Mouse (Mus musculus) heart, embryonic 16.5 days (tissue): ENCODE measurements around the gene Reg4. TPM values are rescaled to one million over a fixed set of nuclear protein-coding genes. Genes with fewer than 3 reads are reported as not detected.

ENCODE experiments used
- ATAC-seq: fragments of 200-750 bp; cut with Nextera tagmentation; replicated peaks from 2 replicates; pipeline ENCODE4 v1.8.0; 2017; ENCODE audit warnings: moderate number of reproducible peaks; ENCODE audit not compliant: insufficient read depth, low FRiP score; ENCODE audit errors: extremely low read depth
- H3K27ac ChIP-seq: fragments of 300-500 bp; sonication (generic); 2 replicates; pipeline ENCODE4 v1.5.1; 2014; ENCODE audit warnings: mild to moderate bottlenecking, low read length, control low read depth, moderate library complexity
- H3K27me3 ChIP-seq: fragments of 300-500 bp; sonication (generic); 2 replicates; pipeline ENCODE4 v1.6.1; 2014; ENCODE audit warnings: low read length, mixed read lengths; ENCODE audit not compliant: control insufficient read depth, insufficient read depth
- H3K36me3 ChIP-seq: fragments of 300-500 bp; sonication (generic); 2 replicates; pipeline ENCODE4 v1.6.1; 2014; ENCODE audit not compliant: control insufficient read depth, insufficient read depth
- H3K4me1 ChIP-seq: fragments of 300-500 bp; sonication (generic); 2 replicates; pipeline ENCODE4 v1.6.1; 2014; ENCODE audit warnings: low read length, mixed read lengths; ENCODE audit not compliant: control insufficient read depth, insufficient read depth
- H3K4me2 ChIP-seq: fragments of 300-500 bp; sonication (generic); 2 replicates; pipeline ENCODE4 v1.6.1; 2014; ENCODE audit warnings: low read depth, mild to moderate bottlenecking, control low read depth, low read length
- H3K4me3 ChIP-seq: fragments of 300-500 bp; sonication (generic); 2 replicates; pipeline ENCODE4 v1.5.1; 2014; ENCODE audit warnings: mild to moderate bottlenecking, control low read depth, low read length
- H3K9ac ChIP-seq: fragments of 300-500 bp; sonication (generic); 2 replicates; pipeline ENCODE4 v1.6.1; 2014; ENCODE audit warnings: low read length, control low read depth
- H3K9me3 ChIP-seq: fragments of 300-500 bp; sonication (generic); replicated peaks from 2 replicates; pipeline ENCODE4 v1.6.1; 2016; ENCODE audit warnings: low read length; ENCODE audit not compliant: control insufficient read depth
- WGBS: fragments of 180-500 bp; shearing (Covaris S2); extraction: QIAGEN DNeasy Blood & Tissue Kit; methylation state at CpG from one replicate; pipeline ENCODE4 v1.1.7; 2014; 5-methylcytosine and 5-hydroxymethylcytosine counted together
- polyA plus RNA-seq: library from polyadenylated mRNA; unstranded; fragments of >200 nt; fragmentation: Nextera tagmentation; extraction: Ambion mirVana; gene quantifications from 2 replicates; pipeline ENCODE4 v1.2.1, GENCODE M21; 2015

Reg4 gene
- polyA plus RNA-seq, 1 experiment from 2014 or later: not detected

- Histone ChIP-seq H3K4me3 (no peak overlapping the region), H3K27ac (no peak overlapping the region), H3K27me3 (no peaks in the 10 kb centered on the region), H3K4me1 (0 out of 2 replicates have a peak, but pooled peaks cover 4% of the 10 kb centered on the region), H3K36me3 (no peaks in the 10 kb centered on the region), H3K9ac (no peak overlapping the region), H3K4me2 (no peak overlapping the region), H3K9me3 (no peaks in the 10 kb centered on the region)
- 73% methylated on average over 3 of the region's 3 CpGs for WGBS
- ATAC-seq: no peak
Measured at GRCm38 (mm10) chr3:98260534-98260933, 38.6 kb downstream of the Reg4 start.

GRCm38 (mm10) chr3:98261415-98261814 is 39.5 kb downstream of the Reg4 start:
- H3K36me3 ChIP-seq: no peaks in the 10 kb centered on the region
- H3K27me3 ChIP-seq: no peaks in the 10 kb centered on the region
- H3K9me3 ChIP-seq: no peaks in the 10 kb centered on the region
- H3K4me2 ChIP-seq: no peak overlapping the region
- 0 out of 2 replicates have a peak, but pooled peaks cover 4% of the 10 kb centered on the region for H3K4me1 ChIP-seq
- H3K4me3 ChIP-seq: no peak overlapping the region
- ATAC-seq: no peak
- no peak overlapping the region for H3K27ac ChIP-seq
- H3K9ac ChIP-seq: no peak overlapping the region
- 74% methylated on average over 4 of the region's 4 CpGs for WGBS

- H3K27ac ChIP-seq: no peak overlapping the region
- WGBS: 90% methylated on average over 2 of the region's 2 CpGs
- peaks cover 8% of the 10 kb centered on the region for H3K4me1 ChIP-seq
- no peaks in the 10 kb centered on the region for H3K27me3 ChIP-seq
- H3K9ac ChIP-seq: no peak overlapping the region
- no peaks in the 10 kb centered on the region for H3K9me3 ChIP-seq
- H3K4me3 ChIP-seq: no peak overlapping the region
- no peaks in the 10 kb centered on the region for H3K36me3 ChIP-seq
- H3K4me2 ChIP-seq: no peak overlapping the region
- no peak for ATAC-seq
Measured at GRCm38 (mm10) chr3:98262133-98262532, 40.2 kb downstream of the Reg4 start.

GRCm38 (mm10) chr3:98267249-98267651 is 45.3 kb downstream of the Reg4 start:
- ATAC-seq: peak; percentile 80
- Histone ChIP-seq H3K4me3 (no peak overlapping the region), H3K9me3 (no peaks in the 10 kb centered on the region), H3K36me3 (no peaks in the 10 kb centered on the region), H3K27me3 (no peaks in the 10 kb centered on the region), H3K4me2 (no peak overlapping the region), H3K27ac (peak overlapping the region; percentile 15; the same call in 1 of the 2 replicates), H3K4me1 (peaks cover 14% of the 10 kb centered on the region), H3K9ac (no peak overlapping the region)
- WGBS: 13% methylated on average over 6 of the region's 6 CpGs

- 49% methylated on average over 11 of the region's 11 CpGs for WGBS
- H3K4me1 ChIP-seq: peaks cover 3% of the 10 kb centered on the region; the same call in 1 of the 2 replicates
- no peaks in the 10 kb centered on the region for H3K27me3 ChIP-seq
- ATAC-seq: no peak
- H3K9me3 ChIP-seq: no peaks in the 10 kb centered on the region
- H3K4me2 ChIP-seq: no peak overlapping the region
- no peak overlapping the region for H3K4me3 ChIP-seq
- no peaks in the 10 kb centered on the region for H3K36me3 ChIP-seq
- H3K9ac ChIP-seq: no peak overlapping the region
- no peak overlapping the region for H3K27ac ChIP-seq
Measured at GRCm38 (mm10) chr3:98273623-98274398, 51.9 kb downstream of the Reg4 start.

- Histone ChIP-seq H3K4me3 (no peak overlapping the region), H3K9me3 (no peaks in the 10 kb centered on the region), H3K27me3 (no peaks in the 10 kb centered on the region), H3K4me2 (no peak overlapping the region; the same call in 1 of the 2 replicates), H3K36me3 (no peaks in the 10 kb centered on the region), H3K9ac (no peak overlapping the region), H3K27ac (peak overlapping the region; percentile 49), H3K4me1 (peaks cover 12% of the 10 kb centered on the region)
- ATAC-seq: 0 out of 2 replicates have a peak, but pooled peaks have one; percentile 10
- 26% methylated on average over 4 of the region's 4 CpGs for WGBS
Measured at GRCm38 (mm10) chr3:98279682-98280081, 57.7 kb downstream of the Reg4 start.

- Histone ChIP-seq H3K4me2 (peak within 1 kb of the TSS; percentile 52), H3K9me3 (no peaks in the 10 kb centered on the region), H3K4me1 (peaks cover 12% of the 10 kb centered on the region), H3K27me3 (no peaks in the 10 kb centered on the region), H3K9ac (peak within 1 kb of the TSS; percentile 39; the same call in 1 of the 2 replicates), H3K36me3 (no peaks in the 10 kb centered on the region), H3K4me3 (peak within 1 kb of the TSS; percentile 35), H3K27ac (peak within 1 kb of the TSS; percentile 55)
- WGBS: 48% methylated on average over 14 of the region's 14 CpGs
- peak; percentile 46 for ATAC-seq
Measured at GRCm38 (mm10) chr3:98280204-98280932, 58.4 kb downstream of the Reg4 start, which contains the start of gene Hmgcs2. TSS of gene Hmgcs2 (plus strand) at chr3:98280435.

GRCm38 (mm10) chr3:98280933-98281678 is 59.1 kb downstream of the Reg4 start:
- peak overlapping the region; percentile 39; the same call in 1 of the 2 replicates for H3K9ac ChIP-seq
- WGBS: 36% methylated on average over 12 of the region's 12 CpGs
- peak overlapping the region; percentile 55; the same call in 1 of the 2 replicates for H3K27ac ChIP-seq

More at GRCm38 (mm10) chr3:98280933-98281678, 59.1 kb downstream of the Reg4 start:
- peak overlapping the region; percentile 35 for H3K4me3 ChIP-seq
- H3K9me3 ChIP-seq: no peaks in the 10 kb centered on the region
- peak; percentile 65 for ATAC-seq
- peaks cover 12% of the 10 kb centered on the region for H3K4me1 ChIP-seq
- H3K4me2 ChIP-seq: peak overlapping the region; percentile 52
- H3K36me3 ChIP-seq: no peaks in the 10 kb centered on the region
- H3K27me3 ChIP-seq: no peaks in the 10 kb centered on the region
